Mouse (Mus musculus): ENCODE data around the gene Ip6k3.

- no peak for TF ChIP-seq GATA1 (IDR thresholded peaks at IDR 0.05; ENCODE audit: borderline replicate concordance, low read length)
- no peak for TF ChIP-seq FLI1 (IDR thresholded peaks at IDR 0.05; ENCODE audit: low read length)
Measured at GRCm38 (mm10) chr17:27141971-27142450, 25.6 kb downstream of the Ip6k3 start.
